Mouse (Mus musculus) megakaryocyte, embryonic 14.5 days (primary cell): ENCODE measurements around the gene Hist3h2a. TPM values are rescaled to one million over a fixed set of nuclear protein-coding genes. Genes with fewer than 3 reads are reported as not detected.

Experiments
- H3K27me3 ChIP-seq: replicated peaks from 2 replicates; pipeline ENCODE3; 2012; ENCODE audit warnings: inconsistent platforms
- H3K36me3 ChIP-seq: replicated peaks from 2 replicates; pipeline ENCODE3; 2012; ENCODE audit warnings: low read length, inconsistent platforms, mixed read lengths
- H3K4me1 ChIP-seq: 2 replicates; pipeline ENCODE4 v1.6.1; 2012; ENCODE audit warnings: inconsistent platforms
- H3K4me3 ChIP-seq: replicated peaks from 2 replicates; pipeline ENCODE3; 2012; ENCODE audit warnings: moderate library complexity, mild to moderate bottlenecking, inconsistent platforms
- H3K9me3 ChIP-seq: 2 replicates; pipeline ENCODE4 v1.6.1; 2012; ENCODE audit warnings: inconsistent platforms
- FLI1 ChIP-seq: IDR thresholded peaks from 2 replicates; pipeline ENCODE4 v1.6.1; 2012; ENCODE audit warnings: low read length, inconsistent platforms, mixed read lengths
- GATA1 ChIP-seq: IDR thresholded peaks from 3 replicates; pipeline ENCODE4 v1.6.1; 2012; ENCODE audit warnings: mixed read lengths, low read length, inconsistent platforms, borderline replicate concordance
- polyA plus RNA-seq: library from polyadenylated mRNA; stranded (reverse); fragments of >175 nt; gene quantifications from 2 replicates; pipeline ENCODE4 v1.2.3, GENCODE M21; 2012; ENCODE audit warnings: low replicate concordance; ENCODE audit not compliant: insufficient read depth

Gene Hist3h2a
- polyA plus RNA-seq, 1 experiment, result 16.9 TPM

DNA sequence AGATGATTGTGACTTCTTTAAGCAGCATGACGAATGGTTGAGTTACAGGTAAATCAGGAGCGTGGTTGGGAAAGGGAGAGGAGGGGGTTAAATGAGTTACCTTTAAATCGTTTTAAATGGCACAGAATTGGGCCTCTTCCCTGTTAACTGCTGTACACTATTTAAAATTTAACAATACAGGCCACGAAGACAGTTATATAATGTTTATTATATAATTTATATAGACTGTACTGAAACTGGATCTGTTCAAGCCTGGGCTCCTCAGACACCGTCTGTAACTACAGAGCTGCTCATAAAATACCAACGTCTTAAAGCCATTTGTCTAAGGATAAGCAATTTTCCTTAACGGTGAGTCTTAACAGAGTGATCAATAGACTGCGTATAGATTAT is 1.4 kb downstream of the Hist3h2a start:
- no peak for TF ChIP-seq FLI1
- no peak for TF ChIP-seq GATA1
- H3K36me3 ChIP-seq, result peaks cover 22% of the 10 kb centered on the region
- peaks cover 13% of the 10 kb centered on the region for H3K27me3 ChIP-seq
- H3K4me3 ChIP-seq, result peak overlapping the region; percentile 96
- H3K9me3 ChIP-seq, result no peaks in the 10 kb centered on the region
- H3K4me1 ChIP-seq, result peaks cover 55% of the 10 kb centered on the region

DNA sequence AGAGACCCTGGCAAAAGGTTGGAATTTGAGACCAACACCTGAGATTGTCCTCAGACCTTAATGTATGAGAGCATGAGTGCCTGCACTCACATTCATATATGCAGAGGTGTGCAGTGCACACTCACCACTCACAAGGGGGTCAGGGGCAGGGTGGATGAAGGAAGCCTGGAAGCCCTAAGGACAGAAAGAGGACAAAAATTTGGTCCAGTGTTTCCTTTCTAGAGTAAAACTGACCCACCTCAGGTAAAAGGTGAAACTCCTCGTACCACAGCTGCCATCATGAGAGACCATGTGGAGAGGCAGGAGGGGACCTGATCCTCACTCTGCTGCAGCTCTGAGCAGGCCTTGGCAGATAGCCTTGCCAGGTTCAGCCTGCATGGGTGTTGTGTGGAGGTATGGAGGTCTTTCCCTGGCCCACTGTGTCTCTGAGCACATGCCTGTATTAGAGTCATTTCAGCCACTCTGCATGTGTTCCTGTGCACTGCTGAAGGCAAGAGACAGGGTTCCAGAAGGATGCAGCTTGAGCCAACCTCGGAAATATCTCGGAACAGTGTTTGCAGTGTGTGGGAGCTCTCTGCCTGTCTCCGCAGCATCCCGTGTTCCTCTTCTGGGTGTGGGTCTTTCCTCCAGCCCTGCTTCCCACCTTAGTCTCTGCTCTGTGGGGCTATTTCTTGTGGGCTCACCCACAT is 2.9 kb downstream of the Hist3h2a start:
- TF ChIP-seq GATA1 (no peak), FLI1 (no peak)
- peaks cover 15% of the 10 kb centered on the region for H3K27me3 ChIP-seq
- peaks cover 13% of the 10 kb centered on the region for H3K9me3 ChIP-seq
- peak overlapping the region; percentile 74 for H3K4me3 ChIP-seq
- peaks cover 61% of the 10 kb centered on the region for H3K4me1 ChIP-seq
- H3K36me3 ChIP-seq, result peaks cover 30% of the 10 kb centered on the region

DNA sequence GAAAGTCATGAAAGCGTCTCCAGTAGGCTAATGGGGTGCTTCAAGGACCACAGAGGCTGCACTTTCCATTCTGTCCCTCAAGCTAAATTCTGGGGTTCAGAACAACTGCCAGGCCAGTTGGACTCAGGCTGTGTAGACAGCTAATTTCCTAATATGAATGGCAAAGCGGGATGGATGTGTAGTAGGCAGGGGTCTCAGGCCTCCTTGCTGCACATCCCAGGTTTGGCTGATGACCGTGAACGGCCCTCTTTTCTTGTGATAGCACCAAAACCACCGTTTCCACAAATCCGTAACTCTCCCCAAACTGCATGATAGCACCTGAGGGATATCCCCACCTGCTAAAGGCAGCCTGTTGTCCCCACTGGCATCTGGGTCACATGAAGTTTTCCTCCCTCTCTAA is 4.1 kb downstream of the Hist3h2a start:
- Histone ChIP-seq H3K4me1 (peaks cover 57% of the 10 kb centered on the region), H3K4me3 (peak overlapping the region; percentile 20)

DNA sequence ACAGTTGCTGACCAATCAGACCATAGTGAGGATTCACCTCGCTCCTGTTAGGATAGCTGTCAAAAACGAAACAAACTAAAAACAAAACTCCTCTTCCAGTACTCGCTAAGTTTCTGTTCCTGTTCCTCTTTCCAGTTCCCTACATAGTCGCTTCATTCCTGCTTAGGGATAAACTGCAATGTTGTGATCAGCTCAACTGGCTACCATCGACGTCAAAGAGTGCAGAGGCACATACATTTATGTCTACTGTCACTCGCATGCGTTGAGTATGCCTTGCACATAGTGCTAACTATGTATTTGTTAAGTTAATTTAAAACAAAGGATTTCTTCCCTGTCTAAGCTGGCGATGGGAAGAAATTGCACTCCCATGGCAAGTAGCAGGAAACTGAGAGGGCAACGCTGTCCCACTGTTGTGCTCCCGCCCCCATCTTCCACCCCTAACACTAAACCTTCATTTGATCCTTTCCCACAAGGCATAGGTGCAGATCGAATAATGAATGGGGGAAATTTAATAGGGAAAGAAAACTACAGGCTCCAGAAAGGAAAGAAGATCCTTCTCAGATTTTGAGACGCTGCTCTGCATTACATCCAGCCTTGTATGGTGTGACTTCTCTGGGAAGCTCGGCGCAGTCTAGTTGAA is 4.8 kb downstream of the Hist3h2a start:
- peaks cover 13% of the 10 kb centered on the region for H3K9me3 ChIP-seq
- no peak for TF ChIP-seq FLI1
- no peak for TF ChIP-seq GATA1
- peaks cover 56% of the 10 kb centered on the region for H3K4me1 ChIP-seq
- H3K4me3 ChIP-seq, result peak overlapping the region; percentile 92
- peaks cover 27% of the 10 kb centered on the region for H3K27me3 ChIP-seq
- peaks cover 30% of the 10 kb centered on the region for H3K36me3 ChIP-seq

More for the DNA sequence above, 4.1 kb downstream of the Hist3h2a start:
- peaks cover 30% of the 10 kb centered on the region for H3K36me3 ChIP-seq
- H3K9me3 ChIP-seq, result peaks cover 13% of the 10 kb centered on the region
- no peak for TF ChIP-seq FLI1
- TF ChIP-seq GATA1, result no peak
- H3K27me3 ChIP-seq, result peaks cover 23% of the 10 kb centered on the region

DNA sequence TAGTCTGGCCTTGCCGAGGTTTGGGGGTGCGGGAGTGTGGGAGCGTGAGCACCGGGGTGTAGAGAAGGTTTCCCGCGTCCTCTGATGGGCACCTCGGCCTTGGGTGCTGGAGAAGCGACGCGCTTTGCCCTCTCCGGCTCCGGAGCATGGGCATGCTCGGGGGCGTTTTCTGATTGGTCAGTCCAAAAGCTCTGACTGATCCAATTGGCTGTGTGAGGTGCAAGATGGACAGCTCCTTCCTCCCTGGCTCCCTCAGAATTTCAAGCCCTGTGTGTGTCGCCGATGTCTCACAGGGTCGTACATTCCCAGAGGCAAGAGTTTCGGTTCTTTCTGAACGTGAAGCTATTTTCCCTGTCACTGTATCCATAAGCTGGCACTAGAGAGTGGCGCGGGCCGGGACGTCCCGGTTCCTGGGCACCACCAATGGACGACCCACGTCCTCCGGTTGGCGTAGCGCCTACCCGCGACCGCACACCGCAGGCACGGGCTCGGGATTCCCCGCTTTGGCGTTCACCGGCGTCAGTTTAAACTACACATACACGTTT is 5.5 kb downstream of the Hist3h2a start:
- Histone ChIP-seq H3K9me3 (peaks cover 13% of the 10 kb centered on the region), H3K4me1 (peaks cover 58% of the 10 kb centered on the region)
- no peak for TF ChIP-seq GATA1
- TF ChIP-seq FLI1, result no peak

DNA sequence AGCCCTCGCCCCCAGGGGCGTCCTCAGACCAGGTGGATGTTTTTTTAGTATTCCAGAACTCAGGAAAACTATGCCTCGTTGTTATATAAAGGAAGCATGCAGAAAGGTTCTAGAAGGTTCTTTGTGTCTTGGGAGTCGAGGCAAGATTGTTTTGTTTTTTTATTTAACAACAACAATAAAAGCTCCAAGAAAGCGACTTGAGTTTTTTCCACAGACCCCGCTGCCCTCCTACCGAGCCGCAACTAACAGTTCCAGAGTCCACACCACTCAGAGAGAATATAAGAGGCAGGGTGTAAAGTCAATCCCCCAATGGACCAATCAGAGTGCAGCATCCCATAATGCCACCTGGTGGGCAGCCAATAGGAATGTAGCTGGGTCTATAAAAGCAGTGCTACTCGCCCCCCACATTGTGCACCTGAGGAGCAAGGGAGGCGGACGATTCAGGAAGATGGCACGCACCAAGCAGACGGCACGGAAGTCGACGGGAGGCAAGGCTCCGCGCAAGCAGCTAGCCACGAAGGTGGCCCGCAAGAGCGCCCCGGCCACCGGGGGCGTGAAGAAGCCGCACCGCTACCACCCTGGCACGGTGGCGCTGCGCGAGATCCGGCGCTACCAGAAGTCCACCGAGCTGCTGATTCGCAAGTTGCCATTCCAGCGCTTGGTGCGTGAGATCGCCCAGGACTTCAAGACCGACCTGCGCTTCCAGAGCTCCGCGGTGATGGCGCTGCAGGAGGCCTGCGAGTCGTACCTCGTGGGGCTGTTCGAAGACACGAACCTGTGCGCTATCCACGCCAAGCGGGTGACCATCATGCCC is 7.1 kb downstream of the Hist3h2a start:
- Histone ChIP-seq H3K4me3 (peak overlapping the region; percentile 2), H3K9me3 (peaks cover 13% of the 10 kb centered on the region), H3K4me1 (peaks cover 52% of the 10 kb centered on the region), H3K36me3 (peaks cover 31% of the 10 kb centered on the region), H3K27me3 (peaks cover 32% of the 10 kb centered on the region)
- TF ChIP-seq GATA1 (no peak), FLI1 (no peak)

More for the DNA sequence above, 5.5 kb downstream of the Hist3h2a start:
- Histone ChIP-seq H3K27me3 (peaks cover 28% of the 10 kb centered on the region), H3K4me3 (peak overlapping the region; percentile 92), H3K36me3 (peaks cover 32% of the 10 kb centered on the region)

DNA sequence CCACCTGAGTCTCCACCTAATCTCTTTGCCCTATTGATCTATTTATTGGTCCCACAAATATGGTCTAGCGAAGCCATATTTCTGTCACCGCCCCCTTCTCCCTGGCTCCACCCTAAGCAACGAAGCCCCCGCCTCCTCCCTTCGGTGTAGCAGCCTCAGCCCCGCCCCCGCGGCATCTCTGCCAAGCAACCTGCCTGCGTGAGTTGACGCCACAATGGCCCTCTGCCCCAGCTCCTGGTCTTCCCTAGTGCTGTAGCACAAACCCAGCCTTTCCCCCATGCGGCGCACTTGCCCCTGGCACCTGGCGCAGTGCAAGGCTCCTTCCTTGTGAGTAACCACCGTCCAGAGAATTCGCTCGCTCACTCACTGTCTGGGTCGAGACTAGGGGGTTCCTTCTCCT is 9.1 kb downstream of the Hist3h2a start:
- Histone ChIP-seq H3K36me3 (peaks cover 29% of the 10 kb centered on the region), H3K4me3 (no peak overlapping the region), H3K4me1 (peaks cover 38% of the 10 kb centered on the region), H3K27me3 (peaks cover 32% of the 10 kb centered on the region), H3K9me3 (peaks cover 13% of the 10 kb centered on the region)
- no peak for TF ChIP-seq FLI1
- TF ChIP-seq GATA1, result no peak

DNA sequence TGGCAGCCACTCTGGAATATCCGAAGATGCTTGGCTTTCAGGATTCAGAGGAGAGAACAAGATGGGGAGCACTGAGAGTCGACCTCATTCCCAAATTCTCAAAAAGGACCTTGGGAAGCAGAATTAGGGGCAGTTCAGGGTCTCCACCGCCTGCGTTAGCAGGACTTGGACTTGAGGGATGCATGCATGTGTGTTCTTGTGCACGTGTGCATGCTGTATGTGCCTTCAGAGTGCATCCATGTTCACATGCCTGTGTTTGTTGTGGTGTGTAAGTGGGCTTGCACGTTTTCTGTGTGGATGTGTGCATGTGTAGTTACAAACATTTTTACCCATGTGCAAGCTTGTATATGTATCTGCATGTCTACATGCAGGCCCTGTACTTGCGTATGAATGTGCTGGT is 9.7 kb downstream of the Hist3h2a start:
- TF ChIP-seq GATA1, result no peak
- TF ChIP-seq FLI1, result no peak
- Histone ChIP-seq H3K27me3 (peaks cover 32% of the 10 kb centered on the region), H3K4me3 (no peak overlapping the region), H3K4me1 (peaks cover 37% of the 10 kb centered on the region), H3K36me3 (peaks cover 32% of the 10 kb centered on the region), H3K9me3 (peaks cover 13% of the 10 kb centered on the region)

DNA sequence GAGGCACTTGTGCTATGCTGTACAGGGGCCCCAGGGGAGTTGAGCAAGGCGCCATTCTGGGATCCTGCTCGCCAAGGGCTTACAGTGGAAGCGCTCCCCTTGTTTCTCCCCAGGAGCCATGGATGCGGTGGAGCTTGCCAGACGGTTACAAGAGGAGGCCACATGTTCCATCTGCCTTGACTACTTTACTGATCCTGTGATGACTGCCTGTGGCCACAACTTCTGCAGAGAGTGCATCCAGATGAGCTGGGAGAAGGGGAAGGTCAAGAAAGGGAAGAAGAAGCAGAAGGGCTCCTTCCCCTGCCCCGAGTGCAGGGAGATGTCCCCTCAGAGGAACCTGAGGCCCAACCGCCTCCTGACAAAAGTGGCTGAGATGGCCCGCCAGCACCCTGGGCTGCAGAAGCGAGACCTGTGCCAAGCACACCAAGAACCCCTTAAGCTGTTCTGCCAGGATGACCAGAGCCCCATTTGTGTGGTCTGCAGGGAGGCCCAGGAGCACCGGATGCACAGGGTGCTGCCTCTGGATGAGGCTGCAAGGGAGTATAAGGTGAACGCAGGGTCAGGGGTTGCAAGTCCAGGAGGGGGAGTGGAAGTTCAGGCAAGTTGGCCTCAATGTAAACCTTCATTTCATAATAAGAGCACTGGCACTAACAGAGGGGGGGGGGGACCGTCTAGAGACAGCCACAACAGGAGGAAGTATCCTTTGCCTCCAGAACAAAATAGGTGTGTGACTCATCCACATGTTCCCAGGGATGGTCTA is 10.7 kb downstream of the Hist3h2a start:
- peaks cover 32% of the 10 kb centered on the region for H3K27me3 ChIP-seq
- H3K4me3 ChIP-seq, result no peak overlapping the region
- peaks cover 13% of the 10 kb centered on the region for H3K9me3 ChIP-seq
- H3K4me1 ChIP-seq, result peaks cover 36% of the 10 kb centered on the region
- H3K36me3 ChIP-seq, result peaks cover 42% of the 10 kb centered on the region
- no peak for TF ChIP-seq FLI1
- no peak for TF ChIP-seq GATA1
